Mouse (Mus musculus): Measurements from ENCODE around the gene Ints13.

- no peak for TF ChIP-seq MAFK (IDR thresholded peaks at IDR 0.05; ENCODE audit: insufficient read depth, low read depth, low read length)
- TF ChIP-seq CHD2 (IDR thresholded peaks at IDR 0.05; ENCODE audit: low read depth, low read length), result no peak
- TF ChIP-seq ZNF384 (IDR thresholded peaks at IDR 0.05; ENCODE audit: low read depth, low read length), result no peak
These were observed 39.0 kb upstream of the Ints13 start for GRCm38 (mm10) chr6:146616670-146617069.
